24 mouse cellular contexts compared by ENCODE assay signal in the genomic region with DNA sequence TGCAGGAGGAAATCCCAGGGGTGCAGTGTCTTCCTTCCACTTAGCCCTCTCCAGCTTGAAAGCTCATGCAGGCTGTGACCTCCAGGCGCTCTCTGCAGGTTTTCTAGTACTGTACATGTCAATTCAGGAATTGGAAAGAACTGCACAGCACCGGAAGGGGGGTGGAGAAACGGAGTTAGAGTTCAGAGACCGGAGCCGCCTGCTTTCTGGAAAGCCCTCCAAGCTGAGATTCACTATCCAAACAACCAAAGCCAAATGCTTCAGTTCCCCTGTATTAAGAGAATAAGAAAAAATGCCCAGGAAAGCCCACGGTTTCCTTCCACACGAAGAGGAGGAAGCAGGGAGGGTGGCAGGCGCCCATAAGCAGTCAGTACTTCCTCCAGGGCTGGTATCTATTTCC.
DNase-seq lines count a peak whose midpoint lies in the region; ATAC-seq and TF ChIP-seq lines count a peak whose summit lies in the region.
"Had no signal": no experiment of that assay in that cellular context is flagged by ENCODE, and none has a peak within 500 bp of the region (broad histone marks: within the 10 kb centered on the region; RNA-seq: fewer than 3 reads in every experiment).

No protein-coding gene starts in this region.

- peak overlapping the region; percentile 30; the same call in 1 of the 2 replicates for H3K4me3 ChIP-seq in gastrocnemius, adult 2 months
- no peak overlapping the region for H3K4me3 ChIP-seq in kidney, postnatal 0 days (replicated peaks; ENCODE audit: low read depth, low read length)
- no peak overlapping the region for H3K4me3 ChIP-seq in kidney, embryonic 14.5 days (ENCODE audit: low read length)
- no peak overlapping the region for H3K4me3 ChIP-seq in lung, embryonic 15.5 days
- H3K4me3 ChIP-seq: embryonic facial prominence, embryonic 15.5 days; heart, embryonic 15.5 days; liver, embryonic 15.5 days; midbrain, embryonic 10.5 days; myocyte; stomach, embryonic 15.5 days had no signal

- 46% methylated on average over 8 of the region's 8 CpGs for WGBS in kidney, postnatal 0 days
- 68% methylated on average over 8 of the region's 8 CpGs for WGBS in kidney, embryonic 14.5 days
- 31% methylated on average over 8 of the region's 8 CpGs for WGBS in lung, embryonic 15.5 days

- peaks cover 5% of the 10 kb centered on the region; the same call in 1 of the 2 replicates for H3K4me1 ChIP-seq in kidney, postnatal 0 days (replicated peaks; ENCODE audit: insufficient read depth, low read length)
- H3K4me1 ChIP-seq in kidney, embryonic 14.5 days (ENCODE audit: control insufficient read depth, insufficient read depth, low read length): peaks cover 13% of the 10 kb centered on the region
- peaks cover 29% of the 10 kb centered on the region for H3K4me1 ChIP-seq in lung, embryonic 15.5 days

- H3K36me3 ChIP-seq in kidney, postnatal 0 days (ENCODE audit: insufficient read depth, low read length): no peaks in the 10 kb centered on the region
- no peaks in the 10 kb centered on the region for H3K36me3 ChIP-seq in kidney, embryonic 14.5 days (ENCODE audit: control insufficient read depth, insufficient read depth, low read length)
- H3K36me3 ChIP-seq in lung, embryonic 15.5 days: no peaks in the 10 kb centered on the region
- H3K36me3 ChIP-seq: embryonic facial prominence, embryonic 15.5 days; heart, embryonic 15.5 days; liver, embryonic 15.5 days; midbrain, embryonic 10.5 days; stomach, embryonic 15.5 days had no signal

- no peak overlapping the region for H3K9ac ChIP-seq in kidney, postnatal 0 days (ENCODE audit: low read depth, low read length)
- no peak overlapping the region for H3K9ac ChIP-seq in kidney, embryonic 14.5 days (ENCODE audit: low read depth, low read length)
- no peak overlapping the region for H3K9ac ChIP-seq in lung, embryonic 15.5 days
- H3K9ac ChIP-seq: embryonic facial prominence, embryonic 15.5 days; heart, embryonic 15.5 days; liver, embryonic 15.5 days; stomach, embryonic 15.5 days had no signal

- no peak overlapping the region for H3K4me2 ChIP-seq in kidney, postnatal 0 days (ENCODE audit: low read length)
- H3K4me2 ChIP-seq in kidney, embryonic 14.5 days (replicated peaks; ENCODE audit: low read depth, low read length): no peak overlapping the region
- 0 out of 2 replicates have a peak overlapping the region, but pooled peaks have one; percentile 16 for H3K4me2 ChIP-seq in lung, embryonic 15.5 days
- H3K4me2 ChIP-seq: embryonic facial prominence, embryonic 15.5 days; heart, embryonic 15.5 days; liver, embryonic 15.5 days; stomach, embryonic 15.5 days had no signal

- DNase-seq in gastrocnemius, adult 2 months: no peak
- DNase-seq in gastrocnemius, postnatal 36 days: no peak
- peak; percentile 44 for DNase-seq in kidney, postnatal 0 days (ENCODE audit: low spot score)
- no peak for DNase-seq in lung, postnatal 14 days
- DNase-seq in lung, postnatal 36 days: peak; percentile 31
- no peak for DNase-seq in cerebellum, adult 11 months
- DNase-seq: adrenal gland, postnatal 36 days; cerebellum, adult 11-12 months; cerebellum, postnatal 25 days; layer of hippocampus, adult 9-11 months; liver; thymus, postnatal 4 days had no signal

- H3K27me3 ChIP-seq in kidney, postnatal 0 days (ENCODE audit: insufficient read depth, low read length): no peaks in the 10 kb centered on the region
- H3K27me3 ChIP-seq in kidney, embryonic 14.5 days (ENCODE audit: control insufficient read depth, insufficient read depth, low read length): no peaks in the 10 kb centered on the region
- no peaks in the 10 kb centered on the region for H3K27me3 ChIP-seq in lung, embryonic 15.5 days
- H3K27me3 ChIP-seq: embryonic facial prominence, embryonic 15.5 days; heart, embryonic 15.5 days; stomach, embryonic 15.5 days had no signal

- no peak for TF ChIP-seq CTCF in gastrocnemius, adult 2 months (IDR thresholded peaks at IDR 0.05)
- TF ChIP-seq CTCF in kidney, postnatal 0 days (IDR thresholded peaks at IDR 0.05; ENCODE audit: low read depth): no peak

- intact Hi-C loops in gastrocnemius, adult 2 months (cut with DNase I): loop anchor here (10.0 kb wide), 3 partner anchors 156 to 694 kb away; no protein-coding TSS in a partner anchor
- intact Hi-C loops in gastrocnemius, postnatal 36 days (cut with DNase I): loop anchor here (10.0 kb wide), 2 partner anchors 184 to 694 kb away; no protein-coding TSS in a partner anchor

- ATAC-seq in kidney, postnatal 0 days (replicated peaks; ENCODE audit: low FRiP score, low read depth): no peak
- ATAC-seq in kidney, embryonic 14.5 days (ENCODE audit: low FRiP score, low TSS enrichment): no peak
- ATAC-seq in lung, embryonic 15.5 days (ENCODE audit: borderline replicate concordance, extremely low read depth, low FRiP score, low TSS enrichment): no peak
- ATAC-seq: forebrain, embryonic 14.5 days; hindbrain, postnatal 0 days; intestine, embryonic 16.5 days; midbrain, embryonic 16.5 days had no signal

- H3K9me3 ChIP-seq in kidney, postnatal 0 days (replicated peaks; ENCODE audit: low read length): no peaks in the 10 kb centered on the region
- no peaks in the 10 kb centered on the region for H3K9me3 ChIP-seq in kidney, embryonic 14.5 days (ENCODE audit: control insufficient read depth, low read length)
- H3K9me3 ChIP-seq in lung, embryonic 15.5 days: no peaks in the 10 kb centered on the region
- H3K9me3 ChIP-seq: embryonic facial prominence, embryonic 15.5 days; heart, embryonic 15.5 days; liver, embryonic 15.5 days; midbrain, embryonic 10.5 days; stomach, embryonic 15.5 days had no signal

- H3K27ac ChIP-seq in gastrocnemius, adult 2 months: no peak overlapping the region
- no peak overlapping the region for H3K27ac ChIP-seq in kidney, postnatal 0 days
- H3K27ac ChIP-seq in kidney, embryonic 14.5 days (ENCODE audit: low read depth, low read length): no peak overlapping the region
- peak overlapping the region; percentile 41; the same call in 1 of the 2 replicates for H3K27ac ChIP-seq in lung, embryonic 15.5 days
- H3K27ac ChIP-seq: embryonic facial prominence, embryonic 15.5 days; heart, embryonic 15.5 days; hindbrain, postnatal 0 days; liver, embryonic 15.5 days; midbrain, embryonic 10.5 days; stomach, embryonic 15.5 days had no signal

Comparison
In these comparisons a context has a peak if more than half of its experiments do, and no peak if none do; other contexts are left out.
1. DNase-seq: peak in kidney, postnatal 0 days (single experiment) and lung, postnatal 36 days (single experiment); none in gastrocnemius, adult 2 months (single experiment), gastrocnemius, postnatal 36 days (0 of 2), lung, postnatal 14 days (single experiment) and cerebellum, adult 11 months (single experiment).